Mouse (Mus musculus) neural tube, embryonic 15.5 days (tissue): Measurements from ENCODE around the gene Srp68. TPM values are rescaled to one million over a fixed set of nuclear protein-coding genes. Genes with fewer than 3 reads are reported as not detected.
A peak's percentile ranks its signal among the peaks of the same experiment; 100 is the strongest.

Source experiments
- ATAC-seq: fragments of 200-750 bp; cut with Nextera tagmentation; 2 replicates; pipeline ENCODE4 v1.8.0; 2017; ENCODE audit warnings: mild to moderate bottlenecking, moderate TSS enrichment, moderate library complexity; ENCODE audit not compliant: low FRiP score
- H3K27ac ChIP-seq: fragments of 300-500 bp; sonication (generic); replicated peaks from 2 replicates; pipeline ENCODE4 v1.5.1; 2015; ENCODE audit warnings: mild to moderate bottlenecking, inconsistent platforms
- H3K27me3 ChIP-seq: fragments of 300-500 bp; sonication (generic); replicated peaks from 2 replicates; pipeline ENCODE4 v1.6.1; 2015; ENCODE audit warnings: inconsistent platforms
- H3K36me3 ChIP-seq: fragments of 300-500 bp; sonication (generic); 2 replicates; pipeline ENCODE4 v1.6.1; 2015; ENCODE audit warnings: inconsistent platforms
- H3K4me1 ChIP-seq: fragments of 300-500 bp; sonication (generic); 2 replicates; pipeline ENCODE4 v1.6.1; 2015; ENCODE audit warnings: inconsistent platforms
- H3K4me2 ChIP-seq: fragments of 300-500 bp; sonication (generic); 2 replicates; pipeline ENCODE4 v1.6.1; 2015; ENCODE audit warnings: inconsistent platforms, mild to moderate bottlenecking, moderate library complexity
- H3K4me3 ChIP-seq: fragments of 300-500 bp; sonication (generic); replicated peaks from 2 replicates; pipeline ENCODE4 v1.5.1; 2015; ENCODE audit warnings: mild to moderate bottlenecking, inconsistent platforms
- H3K9ac ChIP-seq: fragments of 300-500 bp; sonication (generic); replicated peaks from 2 replicates; pipeline ENCODE4 v1.6.1; 2015; ENCODE audit warnings: mild to moderate bottlenecking, inconsistent platforms
- H3K9me3 ChIP-seq: fragments of 300-500 bp; sonication (generic); replicated peaks from 2 replicates; pipeline ENCODE4 v1.6.1; 2016; ENCODE audit warnings: inconsistent platforms
- WGBS: fragments of 180-500 bp; shearing (Covaris S2); methylation state at CpG from one replicate; pipeline ENCODE4 v1.1.7; 2015; ENCODE audit warnings: mixed read lengths; 5-methylcytosine and 5-hydroxymethylcytosine counted together
- polyA plus RNA-seq: library from polyadenylated mRNA; unstranded; fragments of >200 nt; fragmentation: Nextera tagmentation; extraction: Ambion mirVana; gene quantifications from 2 replicates; pipeline ENCODE4 v1.2.1, GENCODE M21; 2015

Gene Srp68
- polyA plus RNA-seq, result 64.2 and 77.9 TPM in 2 replicates

DNA sequence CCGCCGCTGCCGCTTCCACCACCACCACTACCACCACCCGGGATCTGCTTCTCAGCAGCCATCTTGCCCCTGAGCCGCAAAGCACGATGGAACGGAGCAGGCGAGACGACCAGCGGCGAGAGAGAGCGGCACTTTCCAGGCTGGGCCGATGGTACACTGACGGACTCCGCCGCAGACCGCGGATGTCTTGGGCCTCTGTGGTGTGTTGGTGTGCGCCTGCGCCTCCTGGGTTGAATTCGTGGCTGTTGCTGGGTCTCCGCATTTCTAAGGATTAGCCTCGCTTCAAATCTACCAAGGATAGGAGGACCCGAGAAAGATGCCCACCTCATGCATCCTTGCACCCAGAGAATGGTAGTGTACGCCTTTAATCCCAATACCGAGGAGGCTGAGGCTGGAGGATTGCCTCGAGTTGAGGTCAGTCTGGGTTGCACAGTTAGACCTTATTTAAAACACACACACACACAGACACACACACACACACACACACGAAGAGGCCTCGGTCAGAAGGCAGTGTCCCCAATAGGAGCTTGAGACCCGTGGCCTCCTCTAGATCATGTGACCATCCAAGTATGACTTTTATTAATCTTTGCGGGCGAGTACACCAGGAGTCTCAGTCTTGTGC lies at the start of gene Srp68:
Srp68 (minus strand) TSS at position 173 of the 622 bp plus-strand sequence.
- H3K4me2 ChIP-seq, result peak within 1 kb of the TSS; percentile 87
- H3K9ac ChIP-seq, result peak within 1 kb of the TSS; percentile 91
- H3K27me3 ChIP-seq, result no peaks in the 10 kb centered on the region
- peaks cover 17% of the 10 kb centered on the region for H3K36me3 ChIP-seq
- peak within 1 kb of the TSS; percentile 91 for H3K4me3 ChIP-seq
- peaks cover 46% of the 10 kb centered on the region for H3K4me1 ChIP-seq
- no peaks in the 10 kb centered on the region for H3K9me3 ChIP-seq
- peak within 1 kb of the TSS; percentile 93 for H3K27ac ChIP-seq
- peak; percentile 99 for ATAC-seq
- 2% methylated on average over 32 of the region's 32 CpGs for WGBS

DNA sequence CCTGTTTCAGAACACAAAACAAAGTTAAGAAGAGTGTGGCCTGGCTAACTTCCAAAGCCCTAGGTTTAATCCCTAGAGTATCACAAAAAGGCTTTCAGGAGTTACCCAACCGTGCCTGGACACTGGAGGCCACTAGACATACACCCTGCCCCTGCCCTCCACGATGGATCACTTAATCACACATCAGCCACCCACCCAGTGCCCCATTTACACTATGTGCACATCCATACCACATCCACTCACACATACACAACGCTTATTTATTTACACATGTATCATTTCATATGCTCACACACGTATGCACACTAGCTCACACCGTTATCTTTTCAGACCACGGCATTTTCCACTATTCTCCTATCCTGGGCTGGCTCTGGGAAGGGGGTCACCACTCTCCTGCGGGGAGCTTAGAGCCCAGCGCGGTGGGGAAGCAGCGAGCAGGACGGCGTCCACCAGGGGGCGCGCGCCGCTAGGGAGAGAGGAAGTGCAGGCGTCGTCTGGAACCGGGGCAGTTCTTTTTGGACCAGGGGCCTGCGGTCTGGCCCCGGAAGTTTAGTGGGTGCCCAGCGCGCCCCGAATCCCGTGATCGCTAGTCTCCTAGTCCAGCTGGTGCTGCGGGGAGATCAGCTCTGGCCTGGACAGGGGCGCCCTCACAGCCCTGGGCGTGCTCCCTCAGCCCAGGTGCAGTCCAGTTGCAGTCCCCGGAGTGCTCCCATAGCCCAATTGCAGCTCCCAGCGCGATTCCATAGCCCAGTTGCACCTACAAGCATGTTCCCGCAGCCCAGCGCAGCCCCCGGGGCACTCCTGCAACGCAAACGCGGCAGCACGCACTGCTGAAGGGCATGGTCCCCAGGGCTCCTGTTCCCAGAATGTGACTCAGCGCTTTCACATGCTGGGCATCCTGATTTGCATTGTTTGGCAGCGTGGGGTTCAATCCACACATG lies 45.0 kb upstream of the Srp68 start:
- peak; percentile 83 for ATAC-seq
- H3K4me2 ChIP-seq, result peak overlapping the region; percentile 99
- 2% methylated on average over 38 of the region's 41 CpGs for WGBS

DNA sequence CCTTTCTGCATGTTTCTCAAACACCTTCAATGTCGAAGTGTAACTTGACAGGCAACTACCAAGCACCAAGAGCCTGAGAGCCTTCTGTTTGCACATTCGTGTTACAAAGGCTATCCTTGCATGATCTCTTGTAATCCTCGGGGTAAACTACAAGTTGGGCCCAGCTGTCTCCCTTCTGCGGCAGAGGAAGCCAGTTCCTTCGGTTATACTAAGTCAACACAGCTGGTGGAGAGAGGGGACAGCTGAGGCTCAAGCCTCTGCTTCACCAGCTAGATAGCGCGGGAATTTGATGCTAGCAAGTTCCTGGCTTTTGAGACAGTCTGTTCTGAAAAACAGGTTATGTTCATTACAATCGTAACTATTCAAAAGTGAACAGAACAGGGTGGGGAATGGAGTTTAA lies 38.3 kb upstream of the Srp68 start:
- no peaks in the 10 kb centered on the region for H3K9me3 ChIP-seq
- H3K4me1 ChIP-seq, result peaks cover 6% of the 10 kb centered on the region; the same call in 1 of the 2 replicates
- WGBS, result 60% methylated on average over 8 of the region's 8 CpGs
- no peak overlapping the region for H3K4me3 ChIP-seq
- H3K9ac ChIP-seq, result no peak overlapping the region
- H3K4me2 ChIP-seq, result no peak overlapping the region
- H3K27me3 ChIP-seq, result no peaks in the 10 kb centered on the region
- no peaks in the 10 kb centered on the region for H3K36me3 ChIP-seq
- no peak overlapping the region for H3K27ac ChIP-seq
- ATAC-seq, result no peak

More for the DNA sequence above, 45.0 kb upstream of the Srp68 start:
- H3K9ac ChIP-seq, result peak overlapping the region; percentile 62
- H3K9me3 ChIP-seq, result no peaks in the 10 kb centered on the region
- H3K27me3 ChIP-seq, result no peaks in the 10 kb centered on the region; the same call in 1 of the 2 replicates
- peaks cover 9% of the 10 kb centered on the region for H3K4me1 ChIP-seq
- H3K4me3 ChIP-seq, result peak overlapping the region; percentile 45
- H3K36me3 ChIP-seq, result no peaks in the 10 kb centered on the region
- H3K27ac ChIP-seq, result no peak overlapping the region

GRCm38 (mm10) chr11:116311169-116311568 lies 37.2 kb upstream of the Srp68 start:
- no peak for ATAC-seq
- no peak overlapping the region; the same call in 1 of the 2 replicates for H3K27ac ChIP-seq
- H3K4me3 ChIP-seq, result no peak overlapping the region
- no peak overlapping the region for H3K9ac ChIP-seq
- H3K36me3 ChIP-seq, result no peaks in the 10 kb centered on the region
- no peaks in the 10 kb centered on the region for H3K9me3 ChIP-seq
- peaks cover 10% of the 10 kb centered on the region for H3K4me1 ChIP-seq
- no peaks in the 10 kb centered on the region for H3K27me3 ChIP-seq
- no peak overlapping the region for H3K4me2 ChIP-seq
- WGBS, result 34% methylated on average over 8 of the region's 8 CpGs

DNA sequence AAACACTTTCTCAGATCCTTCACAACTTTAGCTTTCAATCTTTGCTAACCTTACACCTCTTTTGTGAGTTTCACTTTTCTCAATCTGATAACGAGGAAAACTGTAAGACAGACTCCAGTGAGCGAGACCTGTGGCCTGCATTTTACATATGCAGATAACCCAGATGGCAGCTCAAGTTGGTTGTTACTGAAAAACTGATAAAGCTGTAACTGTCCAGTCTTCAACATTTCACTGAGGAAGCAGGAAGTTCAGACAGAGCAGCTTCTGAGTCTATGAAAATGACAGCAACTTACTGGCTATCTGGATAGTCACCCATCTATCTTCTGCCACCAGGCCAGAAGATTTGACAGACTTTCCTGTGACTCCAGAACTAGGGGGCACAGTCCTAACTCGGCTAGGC lies 35.6 kb upstream of the Srp68 start:
- Histone ChIP-seq H3K27ac (no peak overlapping the region), H3K36me3 (peaks cover 6% of the 10 kb centered on the region), H3K4me3 (no peak overlapping the region), H3K9ac (no peak overlapping the region), H3K4me2 (no peak overlapping the region), H3K27me3 (no peaks in the 10 kb centered on the region), H3K9me3 (no peaks in the 10 kb centered on the region), H3K4me1 (peaks cover 22% of the 10 kb centered on the region)
- ATAC-seq, result no peak
- 81% methylated on average over 3 of the region's 3 CpGs for WGBS

- no peak overlapping the region for H3K4me3 ChIP-seq
- no peak for ATAC-seq
- H3K27me3 ChIP-seq, result no peaks in the 10 kb centered on the region
- no peaks in the 10 kb centered on the region for H3K9me3 ChIP-seq
- H3K9ac ChIP-seq, result no peak overlapping the region
- WGBS, result 93% methylated on average over 12 of the region's 12 CpGs
- no peak overlapping the region for H3K4me2 ChIP-seq
- no peak overlapping the region for H3K27ac ChIP-seq
- peaks cover 23% of the 10 kb centered on the region for H3K36me3 ChIP-seq
- H3K4me1 ChIP-seq, result peaks cover 22% of the 10 kb centered on the region
Measured at GRCm38 (mm10) chr11:116307762-116308531, 33.9 kb upstream of the Srp68 start.

GRCm38 (mm10) chr11:116307019-116307725 lies 33.2 kb upstream of the Srp68 start, which contains the start of gene Exoc7:
Exoc7 (minus strand) TSS chr11:116307233.
- Histone ChIP-seq H3K9me3 (no peaks in the 10 kb centered on the region), H3K27me3 (no peaks in the 10 kb centered on the region), H3K4me1 (peaks cover 22% of the 10 kb centered on the region), H3K36me3 (peaks cover 31% of the 10 kb centered on the region), H3K9ac (peak within 1 kb of the TSS; percentile 79), H3K27ac (peak within 1 kb of the TSS; percentile 70), H3K4me3 (peak within 1 kb of the TSS; percentile 73), H3K4me2 (peak within 1 kb of the TSS; percentile 71)
- 0 out of 2 replicates have a peak, but pooled peaks have one; percentile 22 for ATAC-seq
- WGBS, result 86% methylated on average over 10 of the region's 10 CpGs

DNA sequence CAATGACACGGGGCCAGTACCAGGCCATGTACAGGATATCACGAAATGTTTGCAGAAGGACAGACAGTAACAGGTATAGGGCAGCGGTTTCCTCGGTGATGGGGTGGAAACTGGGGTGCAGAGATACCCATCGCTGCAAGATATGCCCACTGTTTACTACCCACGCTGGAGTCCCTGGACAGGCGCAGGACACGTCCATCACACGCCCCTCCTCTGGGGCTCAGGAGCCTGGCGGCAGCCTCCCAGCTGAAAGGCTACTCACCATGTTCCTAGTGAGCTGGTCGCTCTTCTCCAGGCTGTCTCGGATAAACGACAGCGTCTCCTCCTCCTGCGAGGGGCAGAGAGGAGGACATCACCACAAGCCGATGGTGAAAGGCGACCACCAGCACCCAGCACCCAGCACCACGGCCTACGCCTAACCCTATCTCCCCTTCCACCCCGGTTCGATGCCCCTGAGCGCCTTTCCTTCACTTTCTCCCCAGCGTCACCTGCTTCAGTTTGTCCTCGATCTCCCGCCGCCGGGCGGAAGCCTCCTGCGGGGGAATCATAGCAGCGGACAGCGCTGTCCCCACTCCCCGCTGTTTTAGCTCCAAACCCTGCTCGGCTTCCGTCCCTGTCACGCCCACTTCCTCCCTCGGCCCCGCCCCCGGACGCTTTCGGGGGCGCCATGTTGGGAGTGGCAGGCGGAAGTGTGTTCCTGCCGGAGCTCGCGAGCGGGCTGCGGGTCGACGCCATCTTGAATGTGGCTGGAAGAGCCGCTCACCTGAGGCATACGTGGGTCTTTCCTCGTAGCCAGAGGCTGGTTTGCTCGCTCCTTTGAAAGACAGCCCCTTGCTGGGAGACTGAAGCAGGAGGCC lies 32.3 kb upstream of the Srp68 start:
- peak overlapping the region; percentile 79 for H3K9ac ChIP-seq
- peak overlapping the region; percentile 70 for H3K27ac ChIP-seq
- H3K36me3 ChIP-seq, result peaks cover 39% of the 10 kb centered on the region
- H3K4me2 ChIP-seq, result peak overlapping the region; percentile 71
- H3K9me3 ChIP-seq, result no peaks in the 10 kb centered on the region
- peak overlapping the region; percentile 73 for H3K4me3 ChIP-seq
- ATAC-seq, result peak; percentile 94
- no peaks in the 10 kb centered on the region for H3K27me3 ChIP-seq
- peaks cover 21% of the 10 kb centered on the region for H3K4me1 ChIP-seq
- 2% methylated on average over 53 of the region's 53 CpGs for WGBS

DNA sequence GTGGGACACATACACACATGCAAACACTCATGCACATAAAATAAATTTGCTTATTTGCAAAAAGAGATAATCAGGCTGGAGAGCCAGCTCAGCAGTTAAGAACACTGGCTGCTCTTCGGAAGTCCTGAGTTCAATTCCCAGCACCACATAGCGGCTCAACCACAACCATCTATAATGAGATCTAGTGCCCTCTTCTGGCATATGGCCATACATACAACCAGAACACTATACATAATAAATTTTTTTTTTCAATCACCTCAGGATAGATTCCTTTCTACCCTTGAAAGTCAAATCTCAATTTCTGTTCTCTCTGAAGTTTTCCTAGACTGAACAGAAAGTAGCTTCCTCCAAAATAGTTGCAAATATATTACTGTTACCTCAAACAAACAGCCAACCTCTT lies 31.4 kb upstream of the Srp68 start:
- no peak for ATAC-seq
- peaks cover 48% of the 10 kb centered on the region for H3K36me3 ChIP-seq
- WGBS, result 100% methylated on average over 2 of the region's 2 CpGs
- peak overlapping the region; percentile 73 for H3K4me3 ChIP-seq
- no peak overlapping the region for H3K27ac ChIP-seq
- H3K27me3 ChIP-seq, result no peaks in the 10 kb centered on the region
- peak overlapping the region; percentile 79 for H3K9ac ChIP-seq
- H3K4me1 ChIP-seq, result peaks cover 16% of the 10 kb centered on the region
- H3K4me2 ChIP-seq, result peak overlapping the region; percentile 71
- H3K9me3 ChIP-seq, result no peaks in the 10 kb centered on the region

DNA sequence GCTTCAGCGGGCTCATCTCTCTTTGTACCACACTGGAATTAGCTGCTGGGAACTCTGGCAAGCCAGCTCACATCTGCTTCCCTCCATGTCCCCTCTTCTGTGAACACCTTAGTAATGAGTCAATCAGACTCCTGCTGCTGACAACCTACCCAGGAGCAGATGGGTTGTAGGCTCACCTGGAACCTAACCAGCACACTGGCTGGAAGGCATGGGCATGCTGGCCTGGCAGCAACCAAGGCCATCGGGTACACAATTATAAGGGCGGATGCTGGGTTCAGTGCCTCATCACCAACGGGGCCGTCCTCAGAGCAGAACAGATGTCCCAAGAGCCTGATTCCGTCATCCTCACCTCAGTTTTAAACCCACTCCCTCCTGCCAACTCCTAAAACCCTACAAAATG lies 24.6 kb upstream of the Srp68 start:
- peaks cover 94% of the 10 kb centered on the region for H3K36me3 ChIP-seq
- no peak overlapping the region for H3K27ac ChIP-seq
- ATAC-seq, result no peak
- no peaks in the 10 kb centered on the region for H3K4me1 ChIP-seq
- 94% methylated on average over 6 of the region's 6 CpGs for WGBS
- H3K4me2 ChIP-seq, result no peak overlapping the region
- H3K4me3 ChIP-seq, result no peak overlapping the region
- no peaks in the 10 kb centered on the region for H3K9me3 ChIP-seq
- H3K27me3 ChIP-seq, result no peaks in the 10 kb centered on the region
- no peak overlapping the region for H3K9ac ChIP-seq
